Mouse (Mus musculus) forebrain, embryonic 14.5 days (tissue): ENCODE results near the gene Kif13a. TPM values are rescaled to one million over a fixed set of nuclear protein-coding genes. Genes with fewer than 3 reads are reported as not detected.

Source experiments
- ATAC-seq: fragments of 200-750 bp; cut with Nextera tagmentation; 2 replicates; pipeline ENCODE4 v1.8.0; 2017; ENCODE audit warnings: mild to moderate bottlenecking, moderate library complexity
- DNase-seq: peaks from one replicate; pipeline ENCODE4 v3.0.0-alpha.2; 2015; ENCODE audit warnings: low spot score
- H3K27ac ChIP-seq: fragments of 300-500 bp; sonication (generic); 2 replicates; pipeline ENCODE4 v1.5.1; 2014; ENCODE audit warnings: low read depth, mild to moderate bottlenecking, control low read depth, low read length, moderate library complexity
- H3K27me3 ChIP-seq: fragments of 300-500 bp; sonication (generic); replicated peaks from 2 replicates; pipeline ENCODE4 v1.6.1; 2014; ENCODE audit warnings: low read length, control low read depth, mixed read lengths; ENCODE audit not compliant: control insufficient read depth, insufficient read depth
- H3K36me3 ChIP-seq: fragments of 300-500 bp; sonication (generic); 2 replicates; pipeline ENCODE4 v1.6.1; 2014; ENCODE audit warnings: low read length, control low read depth; ENCODE audit not compliant: control insufficient read depth, insufficient read depth
- H3K4me1 ChIP-seq: fragments of 300-500 bp; sonication (generic); 2 replicates; pipeline ENCODE4 v1.6.1; 2014; ENCODE audit warnings: antibody characterized with exemption, low read length, control low read depth; ENCODE audit not compliant: control insufficient read depth, insufficient read depth
- H3K4me2 ChIP-seq: fragments of 300-500 bp; sonication (generic); 2 replicates; pipeline ENCODE4 v1.6.1; 2014; ENCODE audit warnings: mild to moderate bottlenecking, control low read depth, low read length
- H3K4me3 ChIP-seq: fragments of 300-500 bp; sonication (generic); 2 replicates; pipeline ENCODE4 v1.5.1; 2014; ENCODE audit warnings: low read depth, low read length, control low read depth
- H3K9ac ChIP-seq: fragments of 300-500 bp; sonication (generic); 2 replicates; pipeline ENCODE4 v1.6.1; 2014; ENCODE audit warnings: mild to moderate bottlenecking, low read length, control low read depth, moderate library complexity
- H3K9me3 ChIP-seq: fragments of 300-500 bp; sonication (generic); replicated peaks from 2 replicates; pipeline ENCODE4 v1.6.1; 2016; ENCODE audit warnings: low read length, control low read depth, mixed read lengths; ENCODE audit not compliant: control insufficient read depth
- WGBS: fragments of 180-500 bp; shearing (Covaris S2); extraction: QIAGEN DNeasy Blood & Tissue Kit; methylation state at CpG from one replicate; pipeline ENCODE4 v1.1.7; 2014; 5-methylcytosine and 5-hydroxymethylcytosine counted together
- polyA plus RNA-seq: library from polyadenylated mRNA; unstranded; fragments of >200 nt; fragmentation: Nextera tagmentation; extraction: Ambion mirVana; gene quantifications from 2 replicates; pipeline ENCODE4 v1.2.1, GENCODE M21; 2014

Gene Kif13a
- polyA plus RNA-seq, 1 experiment from 2014 or later = 7.1 TPM

GRCm38 (mm10) chr13:46884898-46885758 is 44.5 kb downstream of the Kif13a start:
- Histone ChIP-seq H3K36me3 (no peaks in the 10 kb centered on the region), H3K4me2 (no peak overlapping the region), H3K27ac (no peak overlapping the region), H3K4me3 (no peak overlapping the region), H3K9me3 (no peaks in the 10 kb centered on the region), H3K4me1 (peaks cover 10% of the 10 kb centered on the region), H3K9ac (no peak overlapping the region), H3K27me3 (no peaks in the 10 kb centered on the region)
- DNase-seq = no peak
- no peak for ATAC-seq
- 87% methylated on average over 26 of the region's 26 CpGs for WGBS

DNA sequence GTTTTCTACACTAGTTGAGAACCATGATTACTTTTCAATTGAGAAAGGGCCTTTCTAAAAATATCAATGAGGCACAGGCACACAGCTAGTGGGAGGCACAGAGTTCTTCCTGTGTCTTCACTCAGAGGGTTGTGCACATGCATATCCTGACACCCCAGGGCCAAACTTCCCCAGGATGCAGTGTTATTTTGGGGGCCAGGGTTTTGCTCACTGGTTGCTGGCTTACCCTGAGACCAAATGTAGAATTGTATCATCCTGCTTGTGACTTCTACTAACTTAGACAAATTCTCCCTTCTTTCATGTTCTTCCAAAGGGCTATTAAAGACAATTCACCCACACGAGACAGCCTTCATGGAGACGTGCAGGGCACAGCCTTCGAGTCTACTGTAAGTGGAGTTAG is 45.7 kb downstream of the Kif13a start:
- H3K9ac ChIP-seq = no peak overlapping the region
- no peak overlapping the region for H3K4me2 ChIP-seq
- no peak for ATAC-seq
- no peak for DNase-seq
- no peak overlapping the region for H3K4me3 ChIP-seq
- peaks cover 10% of the 10 kb centered on the region for H3K4me1 ChIP-seq
- H3K9me3 ChIP-seq = no peaks in the 10 kb centered on the region
- H3K36me3 ChIP-seq = no peaks in the 10 kb centered on the region
- WGBS = 85% methylated on average over 3 of the region's 3 CpGs
- H3K27ac ChIP-seq = no peak overlapping the region
- H3K27me3 ChIP-seq = no peaks in the 10 kb centered on the region

GRCm38 (mm10) chr13:46883381-46883780 is 46.3 kb downstream of the Kif13a start:
- H3K4me3 ChIP-seq = no peak overlapping the region
- H3K4me1 ChIP-seq = peaks cover 6% of the 10 kb centered on the region
- H3K9me3 ChIP-seq = no peaks in the 10 kb centered on the region
- H3K27ac ChIP-seq = no peak overlapping the region
- no peaks in the 10 kb centered on the region for H3K36me3 ChIP-seq
- ATAC-seq (no peak), DNase-seq (no peak)
- WGBS = 87% methylated on average over 10 of the region's 10 CpGs
- H3K27me3 ChIP-seq = no peaks in the 10 kb centered on the region
- H3K4me2 ChIP-seq = no peak overlapping the region
- H3K9ac ChIP-seq = no peak overlapping the region

- DNase-seq = no peak
- Histone ChIP-seq H3K36me3 (no peaks in the 10 kb centered on the region), H3K9ac (no peak overlapping the region), H3K27ac (no peak overlapping the region), H3K27me3 (no peaks in the 10 kb centered on the region), H3K4me2 (no peak overlapping the region), H3K4me3 (no peak overlapping the region), H3K4me1 (0 out of 2 replicates have a peak, but pooled peaks cover 2% of the 10 kb centered on the region), H3K9me3 (no peaks in the 10 kb centered on the region)
- no peak for ATAC-seq
- WGBS = 40% methylated on average over 14 of the region's 14 CpGs
Measured at GRCm38 (mm10) chr13:46880736-46881135, 48.9 kb downstream of the Kif13a start.

GRCm38 (mm10) chr13:46880243-46880642 is 49.4 kb downstream of the Kif13a start:
- H3K27ac ChIP-seq = no peak overlapping the region
- DNase-seq (no peak), ATAC-seq (no peak)
- H3K36me3 ChIP-seq = no peaks in the 10 kb centered on the region
- H3K9ac ChIP-seq = no peak overlapping the region
- H3K9me3 ChIP-seq = no peaks in the 10 kb centered on the region
- no peaks in the 10 kb centered on the region for H3K27me3 ChIP-seq
- H3K4me3 ChIP-seq = no peak overlapping the region
- no peaks in the 10 kb centered on the region for H3K4me1 ChIP-seq
- H3K4me2 ChIP-seq = no peak overlapping the region
- WGBS = 88% methylated on average over 6 of the region's 6 CpGs

DNA sequence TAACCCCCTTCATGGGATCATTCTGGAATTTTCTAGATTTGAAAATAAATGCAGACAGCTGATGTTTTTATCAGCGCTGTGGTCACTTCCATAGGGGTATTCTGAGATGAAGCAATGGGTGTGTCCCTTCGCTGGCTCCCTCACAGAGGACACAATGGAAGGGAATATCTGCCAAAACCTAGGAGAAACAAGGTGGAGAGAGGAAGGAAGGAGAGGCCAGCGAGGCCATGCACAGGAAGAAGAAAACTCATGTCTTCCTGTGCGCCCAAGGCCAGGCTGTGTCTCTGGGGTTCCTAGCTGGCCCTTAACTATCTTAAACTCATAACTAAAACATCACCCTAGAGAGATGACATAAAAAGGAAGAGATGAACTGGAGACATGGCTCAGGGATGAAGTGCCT is 52.6 kb downstream of the Kif13a start:
- Histone ChIP-seq H3K4me3 (no peak overlapping the region), H3K27me3 (no peaks in the 10 kb centered on the region), H3K36me3 (no peaks in the 10 kb centered on the region), H3K4me1 (peaks cover 4% of the 10 kb centered on the region; the same call in 1 of the 2 replicates), H3K4me2 (no peak overlapping the region), H3K27ac (no peak overlapping the region), H3K9ac (no peak overlapping the region), H3K9me3 (no peaks in the 10 kb centered on the region)
- DNase-seq = no peak
- no peak for ATAC-seq
- WGBS = 93% methylated on average over 4 of the region's 4 CpGs

- H3K4me1 ChIP-seq = peaks cover 6% of the 10 kb centered on the region; the same call in 1 of the 2 replicates
- WGBS = 89% methylated on average over 6 of the region's 6 CpGs
- no peak overlapping the region for H3K4me2 ChIP-seq
- H3K4me3 ChIP-seq = no peak overlapping the region
- no peak for DNase-seq
- H3K27me3 ChIP-seq = no peaks in the 10 kb centered on the region
- H3K9ac ChIP-seq = no peak overlapping the region
- H3K27ac ChIP-seq = no peak overlapping the region
- no peaks in the 10 kb centered on the region for H3K36me3 ChIP-seq
- no peak for ATAC-seq
- no peaks in the 10 kb centered on the region for H3K9me3 ChIP-seq
Measured at GRCm38 (mm10) chr13:46875377-46875776, 54.3 kb downstream of the Kif13a start.

DNA sequence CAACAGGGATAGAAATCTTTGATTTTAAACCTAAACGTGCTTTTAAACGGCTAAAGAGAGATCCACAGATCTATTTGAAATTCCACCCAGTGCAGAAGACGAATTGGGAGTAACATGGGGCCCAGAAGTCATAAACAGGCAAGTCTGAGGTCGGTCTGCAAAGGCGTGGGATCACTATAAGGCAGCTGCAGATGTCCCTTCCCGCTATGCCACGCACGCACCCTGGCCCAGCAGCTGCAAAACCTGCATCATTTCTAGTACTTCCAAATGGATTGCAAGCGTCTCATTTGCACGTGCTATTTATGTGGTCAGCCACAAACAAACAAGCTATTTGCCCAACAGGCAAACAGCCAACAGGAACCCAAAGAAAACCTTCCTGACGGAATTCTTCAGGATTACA is 56.9 kb downstream of the Kif13a start:
- Histone ChIP-seq H3K27me3 (no peaks in the 10 kb centered on the region), H3K36me3 (no peaks in the 10 kb centered on the region), H3K9me3 (no peaks in the 10 kb centered on the region), H3K4me1 (peaks cover 6% of the 10 kb centered on the region; the same call in 1 of the 2 replicates), H3K4me2 (no peak overlapping the region), H3K9ac (no peak overlapping the region), H3K4me3 (no peak overlapping the region), H3K27ac (no peak overlapping the region)
- DNase-seq = no peak
- no peak for ATAC-seq
- 75% methylated on average over 11 of the region's 11 CpGs for WGBS

GRCm38 (mm10) chr13:46872194-46872593 is 57.5 kb downstream of the Kif13a start:
- Histone ChIP-seq H3K36me3 (no peaks in the 10 kb centered on the region), H3K4me3 (no peak overlapping the region), H3K9me3 (no peaks in the 10 kb centered on the region), H3K4me1 (peaks cover 6% of the 10 kb centered on the region; the same call in 1 of the 2 replicates), H3K9ac (no peak overlapping the region), H3K27me3 (no peaks in the 10 kb centered on the region), H3K4me2 (no peak overlapping the region), H3K27ac (no peak overlapping the region)
- WGBS = 57% methylated on average over 6 of the region's 6 CpGs
- DNase-seq = peak; percentile 52
- peak; percentile 72 for ATAC-seq
